Mouse (Mus musculus) monocyte, adult 2 months (primary cell): ENCODE data around the gene Sepsecs.

Source experiments
- DNase-seq, 2 experiments: peaks; one replicate each; pipeline ENCODE4 v3.0.0; 2022; ENCODE audit warnings: low spot score in 2 of 2, low read depth in 1 of 2

Gene Sepsecs

DNA sequence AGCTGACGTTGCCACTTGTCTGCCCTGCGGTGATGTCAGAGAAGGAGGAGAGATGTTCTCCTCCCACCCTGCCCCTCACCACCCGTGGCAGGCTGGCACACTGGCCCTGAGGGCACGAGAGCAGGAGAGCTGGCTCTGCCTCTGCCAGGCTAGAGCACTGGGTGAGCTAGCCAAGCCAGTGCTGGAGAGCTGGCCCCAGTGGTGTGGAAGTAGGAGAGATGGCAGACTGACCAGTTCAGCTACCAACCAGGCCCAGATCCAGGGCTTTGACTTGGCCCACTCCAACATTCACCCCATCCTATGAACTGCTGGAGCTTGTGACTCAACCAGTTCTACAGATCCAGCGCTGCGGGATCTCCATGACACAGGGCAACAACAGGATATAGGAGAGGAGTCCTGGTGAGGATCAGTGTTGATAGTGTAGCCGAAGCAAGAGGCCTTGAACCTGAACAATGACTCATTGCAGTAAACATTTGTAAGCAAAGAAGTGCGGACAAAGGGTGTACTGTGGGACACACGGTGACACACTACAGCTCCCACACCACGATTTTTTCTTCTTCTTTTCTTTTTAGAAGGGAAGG is 58.1 kb downstream of the Sepsecs start:
- DNase-seq = no peak

DNA sequence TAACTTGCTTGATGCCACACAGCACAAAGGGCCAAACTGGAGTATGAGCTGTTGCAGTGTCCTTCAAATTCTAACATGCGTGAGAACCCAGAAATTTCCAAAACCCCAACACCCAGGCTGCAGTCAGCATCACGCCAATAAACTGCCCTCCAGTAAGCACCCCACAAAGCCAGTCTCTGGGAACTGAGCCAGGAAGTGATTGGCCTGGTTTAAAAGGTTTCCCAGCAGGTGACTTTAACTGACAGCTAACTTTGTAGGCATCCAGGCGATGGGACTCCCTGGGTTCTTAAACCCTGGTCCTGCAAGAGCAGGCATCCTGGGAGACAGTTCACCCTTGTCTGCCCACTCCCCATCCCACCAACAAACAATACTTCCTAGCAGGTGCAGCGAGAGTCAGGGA is 59.2 kb downstream of the Sepsecs start:
- no peak for DNase-seq

DNA sequence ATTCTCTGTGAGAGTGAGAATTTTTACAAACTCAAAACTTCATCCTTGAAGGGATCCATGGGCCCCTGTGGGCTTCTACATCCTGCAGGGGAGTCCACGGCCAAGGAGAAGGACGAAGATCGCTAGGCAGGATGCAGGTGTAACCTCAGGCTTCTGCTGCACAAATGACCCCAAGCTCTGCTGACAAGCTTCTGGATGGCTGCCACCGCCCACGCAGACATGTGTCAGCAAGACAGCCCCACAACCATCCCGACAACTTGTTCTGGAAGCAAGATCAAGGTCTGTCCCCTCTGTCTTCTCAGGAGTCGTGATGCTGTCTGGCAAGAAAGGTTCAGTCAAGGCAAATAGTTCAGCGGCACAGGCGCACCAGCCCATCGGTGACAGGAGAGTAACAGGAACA is 59.8 kb downstream of the Sepsecs start:
- no peak for DNase-seq

DNA sequence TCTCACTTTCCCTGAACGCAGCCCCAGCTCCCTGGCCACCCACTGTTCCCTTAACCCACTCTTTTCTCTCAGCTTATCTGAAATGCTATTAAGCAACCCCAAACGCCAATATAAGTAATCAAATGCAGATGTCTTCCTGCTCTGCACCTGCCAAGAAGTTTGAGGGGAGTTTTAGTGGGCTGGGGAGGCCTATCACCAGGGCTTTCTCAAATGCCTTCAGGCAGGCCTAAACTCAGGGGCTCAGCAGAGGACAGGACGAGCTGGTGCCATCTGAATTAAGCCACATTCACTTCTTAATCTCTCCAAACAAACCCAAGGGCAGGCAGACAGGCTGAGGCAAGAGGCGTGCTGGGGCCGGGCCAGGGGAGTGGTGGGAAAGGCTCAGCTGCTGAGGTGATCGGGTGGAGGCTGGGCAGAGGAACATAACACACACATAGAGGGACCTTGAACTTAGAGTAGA is 64.9 kb downstream of the Sepsecs start:
- no peak for DNase-seq

DNA sequence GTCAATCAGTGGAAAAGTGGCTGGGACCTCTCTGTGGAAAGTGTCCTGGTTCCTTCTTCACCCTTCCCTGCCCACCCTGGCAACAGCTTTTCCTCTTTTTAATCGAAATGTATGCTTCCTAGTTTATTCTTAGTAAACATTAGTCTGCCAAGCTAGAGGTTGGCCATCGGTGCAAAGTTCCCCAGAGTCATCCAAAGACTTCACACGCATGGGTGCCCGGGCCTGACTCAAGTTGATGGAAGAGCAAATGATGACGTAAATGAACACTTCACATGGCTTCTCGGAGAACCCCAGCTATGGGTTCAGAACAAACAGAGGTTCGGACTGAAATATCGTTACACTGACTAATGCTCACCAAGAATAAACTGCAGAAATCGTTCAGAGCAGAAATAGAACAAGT is 78.9 kb downstream of the Sepsecs start:
- no peak for DNase-seq
